Comparison of ENCODE assay signal across 14 mouse cellular contexts in genomic region chr11:71517377-71517776, GRCm38 (mm10).
DNase-seq lines count a peak whose midpoint lies in the region; ATAC-seq and TF ChIP-seq lines count a peak whose summit lies in the region.
"Had no signal": no experiment of that assay in that cellular context is flagged by ENCODE, and none has a peak within 500 bp of the region (broad histone marks: within the 10 kb centered on the region; RNA-seq: fewer than 3 reads in every experiment).

No protein-coding gene starts in this region.

- H3K9ac ChIP-seq in forebrain, embryonic 14.5 days (ENCODE audit: low read length): no peak overlapping the region
- H3K9ac ChIP-seq in midbrain, embryonic 14.5 days (replicated peaks; ENCODE audit: low read length): no peak overlapping the region
- H3K9ac ChIP-seq in heart, embryonic 12.5 days: no peak overlapping the region
- H3K9ac ChIP-seq: heart, embryonic 15.5 days; limb, embryonic 13.5 days; liver, postnatal 0 days had no signal

- no peak for TF ChIP-seq POLR2A in brain, embryonic 14.5 days (IDR thresholded peaks at IDR 0.05; ENCODE audit: borderline replicate concordance, extremely low read depth, insufficient read depth, insufficient read length, poor library complexity, severe bottlenecking)

- H3K27me3 ChIP-seq in forebrain, embryonic 14.5 days (replicated peaks; ENCODE audit: control insufficient read depth, insufficient read depth, low read length): no peaks in the 10 kb centered on the region
- no peaks in the 10 kb centered on the region for H3K27me3 ChIP-seq in midbrain, embryonic 14.5 days (ENCODE audit: control insufficient read depth, insufficient read depth, low read length)
- H3K27me3 ChIP-seq in heart, embryonic 12.5 days (replicated peaks): 0 out of 2 replicates have a peak, but pooled peaks cover 3% of the 10 kb centered on the region
- H3K27me3 ChIP-seq: heart, embryonic 15.5 days; limb, embryonic 13.5 days had no signal

- H3K27ac ChIP-seq in forebrain, embryonic 14.5 days (ENCODE audit: low read depth, low read length): peak overlapping the region; percentile 61; the same call in 1 of the 2 replicates
- no peak overlapping the region for H3K27ac ChIP-seq in midbrain, embryonic 14.5 days (replicated peaks; ENCODE audit: low read depth, low read length)
- H3K27ac ChIP-seq in heart, embryonic 12.5 days (ENCODE audit: poor library complexity, severe bottlenecking): no peak overlapping the region
- H3K27ac ChIP-seq: heart, embryonic 15.5 days; limb, embryonic 13.5 days; macrophage had no signal

- no peaks in the 10 kb centered on the region for H3K36me3 ChIP-seq in forebrain, embryonic 14.5 days (ENCODE audit: control insufficient read depth, insufficient read depth, low read length)
- no peaks in the 10 kb centered on the region for H3K36me3 ChIP-seq in midbrain, embryonic 14.5 days (ENCODE audit: control insufficient read depth, insufficient read depth, low read length)
- H3K36me3 ChIP-seq in heart, embryonic 12.5 days: no peaks in the 10 kb centered on the region
- H3K36me3 ChIP-seq: heart, embryonic 15.5 days; limb, embryonic 13.5 days had no signal

- DNase-seq in brain, embryonic 14.5 days (ENCODE audit: low read depth): peak; percentile 92
- DNase-seq in embryo, embryonic 10.5 days (ENCODE audit: low spot score): peak; percentile 66
- peak; percentile 78 for DNase-seq in forebrain, embryonic 14.5 days (ENCODE audit: low spot score)
- DNase-seq in midbrain, embryonic 14.5 days: peak; percentile 64
- no peak for DNase-seq in adrenal gland, postnatal 4 days (ENCODE audit: low spot score in 2 of 2)
- DNase-seq in gastrocnemius, postnatal 10 days: no peak
- DNase-seq: cerebellum, adult 2 months; gastrocnemius, postnatal 36 days; liver, postnatal 0 days had no signal

- H3K4me2 ChIP-seq in forebrain, embryonic 14.5 days (ENCODE audit: low read length): no peak overlapping the region
- H3K4me2 ChIP-seq in midbrain, embryonic 14.5 days (ENCODE audit: low read length): no peak overlapping the region
- H3K4me2 ChIP-seq in heart, embryonic 12.5 days: no peak overlapping the region
- H3K4me2 ChIP-seq: heart, embryonic 15.5 days; limb, embryonic 13.5 days had no signal

- H3K4me1 ChIP-seq in forebrain, embryonic 14.5 days (ENCODE audit: control insufficient read depth, insufficient read depth, low read length): peaks cover 10% of the 10 kb centered on the region
- H3K4me1 ChIP-seq in midbrain, embryonic 14.5 days (ENCODE audit: control insufficient read depth, insufficient read depth, low read length): no peaks in the 10 kb centered on the region; the same call in 1 of the 2 replicates
- no peaks in the 10 kb centered on the region for H3K4me1 ChIP-seq in heart, embryonic 12.5 days (replicated peaks)
- H3K4me1 ChIP-seq: heart, embryonic 15.5 days had no signal

- no peak overlapping the region for H3K4me3 ChIP-seq in forebrain, embryonic 14.5 days (ENCODE audit: low read depth, low read length)
- no peak overlapping the region for H3K4me3 ChIP-seq in midbrain, embryonic 14.5 days (replicated peaks; ENCODE audit: low read depth, low read length)
- H3K4me3 ChIP-seq in heart, embryonic 12.5 days: no peak overlapping the region
- H3K4me3 ChIP-seq: heart, embryonic 15.5 days; limb, embryonic 13.5 days; myocyte had no signal

- no peak for TF ChIP-seq CTCF in brain, embryonic 14.5 days (IDR thresholded peaks at IDR 0.05; ENCODE audit: borderline replicate concordance, extremely low read depth, insufficient read depth, insufficient read length)

- H3K9me3 ChIP-seq in forebrain, embryonic 14.5 days (replicated peaks; ENCODE audit: control insufficient read depth, low read length): no peaks in the 10 kb centered on the region
- H3K9me3 ChIP-seq in midbrain, embryonic 14.5 days (ENCODE audit: control insufficient read depth, low read length): no peaks in the 10 kb centered on the region
- H3K9me3 ChIP-seq in heart, embryonic 12.5 days (replicated peaks): no peaks in the 10 kb centered on the region
- H3K9me3 ChIP-seq: heart, embryonic 15.5 days; limb, embryonic 13.5 days had no signal

- WGBS in forebrain, embryonic 14.5 days: 8% methylated on average over 5 of the region's 5 CpGs
- WGBS in midbrain, embryonic 14.5 days: 6% methylated on average over 5 of the region's 5 CpGs
- 27% methylated on average over 5 of the region's 5 CpGs for WGBS in heart, embryonic 12.5 days

- ATAC-seq in forebrain, embryonic 14.5 days: peak; percentile 80
- no peak for ATAC-seq in midbrain, embryonic 14.5 days (ENCODE audit: low FRiP score, low TSS enrichment)
- no peak for ATAC-seq in heart, embryonic 12.5 days (ENCODE audit: insufficient number of reproducible peaks, low FRiP score)
- ATAC-seq: liver, postnatal 0 days had no signal

Comparison
In these comparisons a context has a peak if more than half of its experiments do, and no peak if none do; other contexts are left out.
1. DNase-seq: peak in brain, embryonic 14.5 days (single experiment), embryo, embryonic 10.5 days (single experiment), forebrain, embryonic 14.5 days (single experiment) and midbrain, embryonic 14.5 days (single experiment); none in adrenal gland, postnatal 4 days (0 of 2) and gastrocnemius, postnatal 10 days (single experiment).